Mouse (Mus musculus): ENCODE results near the gene Pip5k1b. TPM values are rescaled to one million over a fixed set of nuclear protein-coding genes. Genes with fewer than 3 reads are reported as not detected.

The Pip5k1b gene
- total RNA-seq, 2 experiments from 2014 or later: 27.5 to 30.1 TPM

DNA sequence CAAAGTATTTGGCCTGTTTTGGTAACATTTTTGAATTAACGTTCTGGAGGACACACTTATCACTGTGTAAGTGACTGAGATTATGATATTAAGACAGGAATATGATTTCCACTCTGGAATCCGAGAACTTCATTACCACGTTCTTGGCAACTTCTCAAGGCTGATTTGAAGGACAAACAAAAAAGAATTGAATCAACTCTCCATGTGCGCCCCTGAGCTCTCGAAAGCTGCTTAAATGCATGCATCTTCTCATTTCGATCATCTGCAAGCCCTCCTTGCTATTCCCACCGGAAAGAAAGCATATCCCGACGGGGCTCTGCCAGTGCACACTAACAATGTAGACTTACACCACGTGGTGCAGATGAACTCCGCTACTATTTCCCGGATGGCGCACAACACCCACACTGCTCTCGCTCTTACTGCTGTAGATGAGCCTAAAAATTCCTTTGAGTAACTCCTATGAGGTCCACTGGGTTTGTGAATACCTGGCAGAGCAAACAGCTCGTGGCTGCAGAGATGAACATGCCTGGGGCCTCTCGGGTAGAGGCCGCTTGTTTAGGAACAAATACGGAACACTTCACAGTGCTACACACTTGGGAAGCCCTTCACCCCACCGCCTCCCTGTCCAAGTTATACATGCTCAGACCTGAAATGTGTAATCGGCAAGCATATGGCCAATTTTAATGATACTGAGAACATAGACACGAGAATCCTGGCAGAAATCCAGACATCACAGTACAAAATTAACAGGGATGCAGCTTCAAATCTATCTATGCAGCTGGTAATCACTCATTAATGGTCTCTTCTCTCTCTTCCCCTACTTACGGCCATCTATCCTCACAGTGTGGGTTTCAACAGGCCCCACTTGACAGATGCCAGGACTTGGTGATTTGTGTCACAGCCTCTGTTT is 168.5 kb downstream of the Pip5k1b start:
- peak in 1 of 2 experiments; percentile 25 for DNase-seq (ENCODE audit: low spot score in 2 of 2)
- intact Hi-C loops (cut with DNase I): no loop called here

DNA sequence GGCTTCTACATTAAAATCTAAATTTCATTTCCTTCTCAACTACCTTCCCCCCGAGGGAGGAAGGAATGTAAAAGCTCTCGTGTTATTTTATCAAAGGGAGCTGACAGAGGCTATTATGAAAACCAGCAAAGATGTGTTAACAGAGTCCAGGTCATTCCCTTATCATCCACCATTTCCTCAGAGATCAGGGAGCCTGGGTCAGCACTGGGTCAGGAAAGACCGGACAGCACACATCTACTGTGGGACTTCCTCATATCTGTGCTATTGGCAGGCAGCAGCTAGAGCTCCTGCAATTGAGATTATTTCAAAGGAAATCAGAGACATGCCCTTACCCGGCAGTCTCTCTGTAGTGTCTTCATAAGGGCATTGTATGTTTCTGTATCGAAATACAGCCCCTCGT is 177.2 kb downstream of the Pip5k1b start:
- no peak for DNase-seq (ENCODE audit: low spot score in 2 of 2)
- intact Hi-C loops (cut with DNase I): no loop called here

DNA sequence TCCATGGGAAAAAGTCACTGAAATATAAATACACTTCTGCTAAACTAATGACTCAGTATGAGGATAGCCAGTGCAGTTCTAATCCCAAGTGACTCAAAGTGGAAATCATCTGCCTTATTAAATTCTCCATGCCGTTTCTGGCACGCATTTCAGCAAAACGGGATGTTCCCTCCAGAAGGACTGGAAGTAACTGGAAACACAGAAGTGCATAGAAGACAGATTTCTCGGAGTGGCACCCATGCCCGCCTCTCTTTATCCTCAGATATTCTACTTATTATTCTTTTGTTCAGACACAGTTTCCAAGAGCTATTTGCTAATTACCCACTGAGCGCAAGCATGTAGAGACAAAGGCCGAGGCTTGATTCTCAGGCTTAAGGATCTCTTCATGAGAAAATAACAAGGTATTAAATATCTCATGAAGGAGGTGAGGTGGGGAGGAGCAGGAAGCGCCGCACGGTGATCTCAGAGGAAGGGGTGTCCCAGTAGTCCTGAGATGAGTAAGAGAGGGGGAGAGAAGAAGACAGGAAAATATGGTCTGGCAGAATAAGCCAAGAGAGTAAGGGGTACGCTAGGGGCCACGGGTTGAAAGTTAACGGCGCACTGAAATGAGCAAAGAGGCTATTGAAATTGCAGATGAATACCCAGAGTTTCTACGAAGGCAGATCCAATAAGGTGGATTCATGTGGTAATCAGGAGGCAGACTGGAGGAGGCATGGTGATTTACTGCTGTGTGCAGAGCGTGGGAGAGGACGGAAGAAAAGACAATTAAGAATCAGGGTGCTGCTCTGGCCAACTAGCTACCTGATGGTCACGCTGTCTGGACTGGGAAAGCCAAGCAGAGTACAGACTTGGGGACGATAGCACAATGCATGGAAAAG is 183.7 kb downstream of the Pip5k1b start:
- peak in 1 of 2 experiments; percentile 31 for DNase-seq (ENCODE audit: low spot score in 2 of 2)
- intact Hi-C loops (cut with DNase I): no loop called here

DNA sequence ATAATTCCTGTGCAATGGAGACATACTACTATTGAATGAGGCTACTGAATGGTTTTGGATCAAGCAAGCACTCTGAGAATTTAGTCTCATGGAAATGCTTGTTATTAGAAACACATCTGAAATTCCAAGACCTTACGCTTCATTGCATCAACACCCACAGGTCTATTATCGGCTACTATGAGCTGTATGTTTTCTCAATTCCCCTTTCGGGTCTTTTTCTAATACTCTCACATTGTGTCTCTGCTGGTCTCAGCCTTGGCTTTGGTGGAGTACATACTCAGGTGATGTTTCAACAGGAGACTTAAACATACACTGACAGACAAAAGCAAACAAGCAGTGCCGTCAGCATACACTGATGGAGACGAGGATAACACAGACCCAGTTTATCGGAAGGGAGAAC is 187.3 kb downstream of the Pip5k1b start:
- intact Hi-C loops (cut with DNase I): no loop called here
- no peak for DNase-seq (ENCODE audit: low spot score in 2 of 2)

DNA sequence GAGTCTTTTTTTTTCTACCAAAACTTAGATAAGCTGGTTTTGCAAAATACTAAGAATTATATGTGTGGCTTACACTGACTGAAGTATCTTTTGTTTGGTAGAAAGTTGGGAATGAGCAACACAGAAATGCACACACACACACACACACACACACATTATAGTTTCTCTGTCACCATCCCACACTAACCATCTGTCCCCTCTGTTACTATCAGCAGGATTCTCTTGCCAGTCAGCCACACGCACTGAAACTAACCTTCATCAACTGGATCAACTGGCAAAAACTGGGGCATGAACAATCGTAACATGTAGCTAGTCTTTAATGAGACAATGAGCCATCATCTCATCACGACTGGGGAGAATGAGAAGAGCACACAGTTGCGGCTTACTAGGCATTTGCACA is 187.9 kb downstream of the Pip5k1b start:
- intact Hi-C loops (cut with DNase I): no loop called here
- peak; percentile 26 to 69 for DNase-seq (ENCODE audit: low spot score in 2 of 2)

DNA sequence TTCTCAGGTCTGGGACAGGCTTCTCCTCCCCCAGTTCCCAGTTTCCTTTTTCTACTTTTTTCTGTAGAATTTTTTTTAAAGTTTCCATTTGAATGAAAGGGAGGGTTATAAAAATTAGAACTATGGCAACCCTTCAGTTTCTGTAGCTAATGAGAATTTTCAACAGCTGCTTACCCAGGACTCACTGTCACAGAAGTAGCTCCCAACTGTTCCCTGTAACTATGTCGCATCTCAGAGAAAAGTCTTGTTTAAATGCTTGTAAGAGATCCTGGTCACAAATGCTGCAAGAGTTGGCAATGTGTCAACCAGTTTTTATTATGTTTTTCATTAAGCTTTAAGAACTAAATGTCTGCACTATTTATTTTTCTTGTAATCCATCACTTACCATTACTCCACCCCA is 188.9 kb downstream of the Pip5k1b start:
- no peak for DNase-seq (ENCODE audit: low spot score in 2 of 2)
- intact Hi-C loops (cut with DNase I): no loop called here

DNA sequence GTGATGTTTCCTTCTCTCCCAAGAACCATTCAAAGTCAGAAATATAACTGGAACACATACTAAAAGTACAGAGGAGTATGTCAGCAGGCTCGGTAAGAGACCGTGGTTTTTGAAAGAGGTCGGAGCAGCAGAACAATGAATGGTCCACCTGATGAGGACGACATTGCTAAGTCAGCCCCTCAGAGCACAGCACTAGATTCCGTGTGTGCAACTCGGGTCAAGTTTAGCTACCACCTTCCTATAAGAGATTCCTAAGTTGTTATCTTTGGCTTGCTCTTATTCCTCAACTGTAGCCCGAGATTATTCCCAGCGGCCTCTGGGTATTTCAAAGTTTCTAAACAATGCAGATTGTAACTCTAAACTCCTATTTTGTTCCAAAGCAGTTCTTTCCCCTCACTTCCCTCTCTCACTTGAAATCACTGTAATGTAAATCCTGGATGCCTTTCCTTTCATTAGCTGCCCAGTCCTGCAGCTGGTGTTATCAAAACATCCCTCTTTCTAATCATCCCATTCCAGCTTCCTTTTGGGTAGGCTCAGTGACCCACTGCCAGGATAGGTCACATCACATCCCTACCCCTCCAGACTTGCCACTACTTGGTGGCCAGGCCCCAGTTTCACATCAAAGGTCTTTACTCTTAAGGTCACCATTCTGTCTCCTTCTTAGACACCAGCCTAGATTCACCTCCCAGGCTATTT is 192.9 kb downstream of the Pip5k1b start:
- DNase-seq (ENCODE audit: low spot score in 2 of 2): no peak
- intact Hi-C loops (cut with DNase I): no loop called here

DNA sequence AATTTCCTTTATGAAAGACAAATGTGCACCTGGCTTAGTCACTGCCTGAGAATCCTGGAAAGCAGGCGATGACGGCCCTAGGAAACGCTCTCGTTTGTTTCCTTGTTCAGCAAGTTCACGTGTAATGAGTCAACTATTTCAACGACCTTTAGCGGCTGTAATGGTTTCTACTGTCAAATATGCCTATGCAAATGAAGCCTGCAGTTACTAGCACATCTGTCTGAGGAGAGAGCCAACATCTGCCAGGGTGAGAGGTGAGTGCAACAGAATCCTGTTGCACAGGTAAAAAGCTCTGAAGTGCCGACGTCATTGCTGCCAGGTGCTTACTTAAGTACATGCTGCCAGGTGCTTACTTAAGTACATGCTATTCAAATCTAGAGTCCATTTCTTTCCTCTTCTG is 196.4 kb downstream of the Pip5k1b start:
- no peak for DNase-seq (ENCODE audit: low spot score in 2 of 2)
- intact Hi-C loops (cut with DNase I): no loop called here

DNA sequence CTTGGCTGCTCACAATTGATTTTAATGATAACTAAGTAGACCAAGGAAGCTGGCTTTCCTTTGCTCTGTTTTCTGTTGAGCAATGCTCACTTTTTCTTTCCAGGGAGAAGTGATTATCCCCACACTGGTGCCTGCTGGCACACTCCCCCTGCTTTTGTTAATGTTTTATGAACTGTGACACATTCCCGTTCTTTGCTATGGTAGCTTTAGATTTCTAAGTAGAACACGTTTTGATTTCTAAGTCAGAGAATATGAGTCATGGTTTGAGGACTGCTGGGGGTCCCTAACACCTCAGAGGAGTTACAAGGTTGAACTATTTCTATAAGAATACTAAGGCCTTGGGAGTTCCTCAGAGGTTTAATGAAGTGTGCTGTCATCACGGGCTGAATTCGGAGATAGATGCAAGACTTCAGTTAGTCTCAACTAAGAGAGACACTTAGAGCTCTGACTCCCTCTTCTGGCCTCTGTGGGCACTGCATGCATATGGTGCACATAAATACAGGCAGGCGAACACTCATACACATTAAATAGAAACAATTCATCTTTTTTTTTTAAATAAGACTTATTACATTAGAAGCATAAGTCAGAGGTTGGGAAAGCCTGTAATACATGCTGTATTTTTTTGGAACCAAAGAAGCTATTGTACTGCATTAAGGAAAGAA is 203.2 kb downstream of the Pip5k1b start:
- intact Hi-C loops (cut with DNase I): no loop called here
- no peak for DNase-seq (ENCODE audit: low spot score in 2 of 2)

DNA sequence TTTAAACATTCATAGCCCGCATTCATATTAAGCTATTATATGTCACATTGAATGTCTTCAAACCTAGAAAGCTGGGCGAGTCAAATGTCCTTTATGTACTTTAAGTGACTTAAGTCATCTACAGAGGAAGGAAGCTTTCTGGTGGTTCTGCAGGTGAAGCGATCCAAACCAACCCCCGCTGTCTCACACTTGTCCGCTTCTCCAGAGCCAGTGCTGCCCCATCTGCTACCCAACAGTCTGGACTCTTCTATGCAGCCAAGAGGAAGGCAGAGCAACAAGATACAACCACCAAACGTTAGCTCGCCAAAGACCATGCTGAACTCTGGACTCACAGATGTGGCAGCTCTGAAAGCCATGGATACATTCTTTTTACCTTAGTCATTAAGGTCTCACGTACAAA is 211.2 kb downstream of the Pip5k1b start:
- DNase-seq (ENCODE audit: low spot score in 2 of 2): no peak
- intact Hi-C loops (cut with DNase I): no loop called here

DNA sequence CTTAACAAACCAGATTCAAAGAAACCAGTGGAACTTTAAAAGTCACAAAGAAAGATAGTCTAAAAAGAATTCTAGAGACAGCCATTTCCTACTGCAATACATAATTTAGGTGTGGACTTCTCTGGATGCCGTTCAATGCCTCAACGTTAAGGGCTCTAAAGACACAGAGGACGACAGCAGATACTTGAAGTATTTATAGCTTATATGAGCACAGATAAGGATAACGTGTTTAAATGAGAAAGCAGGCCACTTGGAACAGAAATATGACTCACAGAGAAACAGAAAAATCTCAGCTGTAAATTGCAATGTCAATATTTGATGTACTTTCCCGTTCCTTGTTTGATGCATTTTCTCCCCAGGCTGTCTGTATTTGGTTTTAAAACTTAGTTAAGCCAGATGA is 212.9 kb downstream of the Pip5k1b start:
- intact Hi-C loops (cut with DNase I): no loop called here
- DNase-seq (ENCODE audit: low spot score in 2 of 2): peak in 1 of 2 experiments; percentile 6

DNA sequence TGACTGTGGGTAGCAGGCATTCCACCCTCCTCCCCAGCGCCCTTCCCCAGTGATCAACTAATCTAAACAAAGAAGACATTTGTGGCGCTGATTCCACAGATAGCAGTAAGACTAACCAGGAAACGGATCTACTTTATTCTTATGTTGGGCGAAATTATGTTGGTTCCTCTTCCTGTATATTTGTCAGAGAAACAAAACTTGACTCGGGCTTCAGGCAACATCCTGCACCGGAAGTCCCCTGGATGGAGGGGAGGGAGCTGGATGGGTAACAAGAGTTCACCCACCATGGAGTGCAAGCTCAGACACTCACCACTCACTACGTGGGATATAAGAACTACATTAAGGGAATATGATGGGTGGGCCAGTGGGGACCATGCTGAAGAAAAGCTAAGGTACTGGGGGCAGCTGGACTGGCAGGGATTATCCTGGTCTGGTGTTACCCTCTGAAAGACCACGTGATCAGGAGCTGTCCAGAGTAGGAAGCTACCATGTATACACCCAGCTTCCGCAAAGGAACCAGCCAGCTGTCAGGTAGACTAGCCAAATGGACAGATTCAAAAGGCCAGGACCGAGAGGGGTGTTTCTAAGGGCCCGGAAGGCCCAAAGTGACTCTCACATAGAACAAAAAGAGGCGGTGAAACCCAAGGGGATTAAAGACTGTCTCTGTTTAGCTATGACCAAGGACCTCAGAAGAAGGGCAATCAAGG is 219.1 kb downstream of the Pip5k1b start:
- intact Hi-C loops (cut with DNase I): no loop called here
- no peak for DNase-seq (ENCODE audit: low spot score in 2 of 2)

DNA sequence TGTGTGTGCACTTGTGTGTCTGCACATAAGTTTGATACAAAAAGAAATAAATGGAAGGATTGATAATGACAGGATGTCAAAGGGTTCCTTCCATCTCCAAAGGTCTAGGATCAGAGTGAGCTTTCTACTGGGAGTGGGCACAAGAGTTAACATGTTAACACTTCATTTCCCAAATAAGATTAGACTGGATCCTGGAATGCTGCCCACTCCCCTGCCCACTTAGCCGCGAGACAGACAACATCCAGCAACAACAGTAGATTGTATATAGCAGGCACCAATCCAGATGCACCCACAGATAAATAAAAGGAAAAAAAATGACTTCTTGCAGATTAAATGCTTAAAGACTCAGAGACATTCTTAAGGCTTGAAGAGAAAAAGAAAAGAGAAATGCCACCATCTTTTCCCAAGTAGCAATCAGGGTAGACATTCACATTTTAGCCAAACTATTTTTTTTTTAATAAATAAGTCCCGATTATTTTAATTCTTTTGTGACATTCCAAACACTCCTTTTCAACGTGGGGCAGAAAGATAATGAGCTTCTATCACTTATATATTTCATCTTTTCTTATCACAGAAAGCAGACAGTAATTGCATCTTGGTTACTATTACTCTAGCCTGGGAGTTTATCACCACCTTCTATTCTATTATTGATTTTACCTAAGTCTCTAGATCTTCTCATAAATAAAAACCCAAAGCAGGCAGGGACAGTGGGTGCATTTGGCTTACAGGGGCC is 219.9 kb downstream of the Pip5k1b start:
- intact Hi-C loops (cut with DNase I): no loop called here
- DNase-seq (ENCODE audit: low spot score in 2 of 2): no peak

DNA sequence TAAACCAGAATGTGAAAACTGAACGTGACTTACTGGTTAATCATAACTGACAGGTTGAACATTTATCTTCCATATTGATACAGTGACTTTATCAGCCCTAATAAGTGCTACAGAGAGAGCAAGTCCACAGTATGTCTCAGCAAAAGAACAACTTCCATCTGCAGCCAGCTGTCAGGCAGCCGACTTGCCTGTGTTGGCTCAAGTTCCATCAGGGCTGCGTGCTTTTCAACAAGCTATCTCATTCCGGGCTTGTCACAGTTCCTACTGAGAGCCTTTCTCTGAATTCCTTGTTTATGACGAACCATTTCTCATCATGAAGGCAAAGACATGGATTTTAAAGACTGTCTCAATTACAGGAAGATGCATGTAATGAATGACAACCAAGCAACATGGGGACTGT is 222.7 kb downstream of the Pip5k1b start:
- DNase-seq (ENCODE audit: low spot score in 2 of 2): no peak
- intact Hi-C loops (cut with DNase I): no loop called here

DNA sequence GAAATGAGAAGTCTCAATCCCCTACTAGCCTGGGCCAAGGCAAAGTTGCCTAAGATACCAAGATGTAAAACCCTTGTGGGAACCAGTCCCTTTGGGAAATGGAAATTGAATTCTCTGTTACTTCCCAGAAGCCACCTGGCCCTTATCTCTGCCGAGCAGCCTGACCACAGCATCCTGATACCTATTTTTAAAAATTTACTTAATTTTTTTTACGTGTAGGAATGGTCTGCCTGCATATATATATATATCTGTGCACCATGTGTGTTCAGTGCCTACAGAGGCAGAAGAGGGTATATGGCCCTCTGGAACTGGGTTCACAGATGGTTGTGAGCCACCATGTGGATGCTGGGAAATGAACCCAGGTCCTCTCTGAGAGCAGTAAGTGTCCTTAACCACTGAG is 224.4 kb downstream of the Pip5k1b start:
- DNase-seq (ENCODE audit: low spot score in 2 of 2): no peak
- intact Hi-C loops (cut with DNase I): no loop called here

DNA sequence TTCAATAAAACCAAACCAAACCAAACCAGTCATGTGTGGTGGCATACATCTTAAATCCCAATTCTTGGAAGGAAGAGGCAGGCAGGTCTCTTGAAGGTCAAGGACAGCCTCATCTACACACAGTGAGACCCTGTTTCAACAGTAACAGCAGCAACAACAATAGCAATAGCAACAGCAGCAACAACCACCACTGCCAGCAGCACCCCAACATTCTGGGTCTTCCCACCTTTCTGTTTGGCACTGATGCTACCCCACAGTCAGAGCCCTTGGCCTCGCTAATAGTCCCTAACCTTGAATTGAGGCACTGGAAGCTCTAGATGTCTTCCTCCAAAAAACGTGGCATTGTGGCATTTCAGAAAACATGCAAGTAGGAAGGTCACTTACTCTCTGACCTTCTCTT is 225.3 kb downstream of the Pip5k1b start:
- intact Hi-C loops (cut with DNase I): no loop called here
- no peak for DNase-seq (ENCODE audit: low spot score in 2 of 2)

DNA sequence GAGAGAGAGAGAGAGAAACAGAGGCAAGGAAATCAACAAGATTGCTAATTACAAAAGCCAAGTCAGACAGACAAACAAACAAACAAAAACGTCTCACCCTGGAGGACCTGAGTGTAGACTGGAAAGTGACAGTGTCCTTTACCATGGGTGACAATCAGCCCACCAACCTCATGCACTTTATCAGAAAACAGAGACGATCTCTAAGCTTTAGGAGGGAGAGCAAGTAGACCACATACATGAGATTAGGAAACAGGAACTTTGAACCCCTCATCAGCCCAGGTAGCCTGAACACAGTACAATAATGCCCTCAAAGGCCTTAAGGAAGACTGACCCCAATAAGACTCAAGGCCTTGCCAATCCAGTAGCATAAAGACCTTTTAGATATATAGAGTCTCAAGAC is 227.8 kb downstream of the Pip5k1b start:
- intact Hi-C loops (cut with DNase I): loop anchor here (2.0 kb wide), 1 partner anchor 149 kb away; the partner anchor contains the start of gene Fam122a
- no peak for DNase-seq (ENCODE audit: low spot score in 2 of 2)

DNA sequence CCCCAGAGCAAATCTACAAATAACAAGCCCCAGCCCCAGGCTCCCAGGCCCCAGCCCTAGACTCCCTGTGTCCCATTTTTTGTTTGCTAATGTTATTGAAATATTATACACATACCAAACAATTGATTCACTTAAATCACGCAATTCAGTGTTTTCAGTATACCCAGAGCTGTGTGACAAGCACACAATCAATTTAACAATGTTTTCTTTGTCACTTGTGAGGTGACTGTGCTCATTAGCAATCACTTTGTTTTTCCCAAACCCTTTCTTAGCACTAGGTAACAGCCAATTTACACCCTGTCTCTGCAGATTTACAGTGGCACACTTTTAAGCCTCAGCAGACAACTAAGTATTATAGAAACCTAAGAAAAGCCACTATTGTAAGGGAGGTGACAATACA is 228.7 kb downstream of the Pip5k1b start:
- intact Hi-C loops (cut with DNase I): loop anchor here (2.0 kb wide), 1 partner anchor 150 kb away; the partner anchor contains the start of gene Fam122a
- no peak for DNase-seq (ENCODE audit: low spot score in 2 of 2)

All from left cerebral cortex, postnatal 25 days (tissue).